Mouse (Mus musculus): ENCODE data around the gene Trex1.

Trex1 gene

GRCm38 (mm10) chr9:109052490-109053260 lies 6.9 kb downstream of the Trex1 start:
- no peak for DNase-seq (ENCODE audit: extremely low spot score, low read depth, low spot score)

- no peak for DNase-seq (ENCODE audit: extremely low spot score, low read depth, low spot score)
Measured at GRCm38 (mm10) chr9:109051651-109052489, 7.7 kb downstream of the Trex1 start.

GRCm38 (mm10) chr9:109051011-109051501 lies 8.5 kb downstream of the Trex1 start:
- DNase-seq (ENCODE audit: extremely low spot score, low read depth, low spot score): no peak

GRCm38 (mm10) chr9:109050674-109050997 lies 8.9 kb downstream of the Trex1 start:
- DNase-seq (ENCODE audit: extremely low spot score, low read depth, low spot score): no peak

- DNase-seq (ENCODE audit: extremely low spot score, low read depth, low spot score): no peak
Measured at GRCm38 (mm10) chr9:109049996-109050673, 9.4 kb downstream of the Trex1 start.

GRCm38 (mm10) chr9:109049316-109049715 lies 10.2 kb downstream of the Trex1 start:
- DNase-seq (ENCODE audit: extremely low spot score, low read depth, low spot score): no peak

GRCm38 (mm10) chr9:109046306-109046705 lies 13.2 kb downstream of the Trex1 start:
- DNase-seq (ENCODE audit: extremely low spot score, low read depth, low spot score): no peak

GRCm38 (mm10) chr9:109041351-109041750 lies 18.2 kb downstream of the Trex1 start:
- no peak for DNase-seq (ENCODE audit: extremely low spot score, low read depth, low spot score)

GRCm38 (mm10) chr9:109040906-109041305 lies 18.6 kb downstream of the Trex1 start:
- DNase-seq (ENCODE audit: extremely low spot score, low read depth, low spot score): no peak

GRCm38 (mm10) chr9:109040216-109040615 lies 19.3 kb downstream of the Trex1 start:
- DNase-seq (ENCODE audit: extremely low spot score, low read depth, low spot score): no peak

GRCm38 (mm10) chr9:109039681-109040080 lies 19.9 kb downstream of the Trex1 start:
- DNase-seq (ENCODE audit: extremely low spot score, low read depth, low spot score): no peak

GRCm38 (mm10) chr9:109038901-109039364 lies 20.6 kb downstream of the Trex1 start:
- no peak for DNase-seq (ENCODE audit: extremely low spot score, low read depth, low spot score)

GRCm38 (mm10) chr9:109038086-109038895 lies 21.2 kb downstream of the Trex1 start, which contains the start of gene Shisa5:
Shisa5 (plus strand) TSS chr9:109038565.
- DNase-seq (ENCODE audit: extremely low spot score, low read depth, low spot score): no peak

- no peak for DNase-seq (ENCODE audit: extremely low spot score, low read depth, low spot score)
Measured at GRCm38 (mm10) chr9:109032435-109032834, 27.1 kb downstream of the Trex1 start.

- DNase-seq (ENCODE audit: extremely low spot score, low read depth, low spot score): no peak
Measured at GRCm38 (mm10) chr9:109031686-109032085, 27.8 kb downstream of the Trex1 start.

GRCm38 (mm10) chr9:109031001-109031400 lies 28.5 kb downstream of the Trex1 start:
- no peak for DNase-seq (ENCODE audit: extremely low spot score, low read depth, low spot score)

GRCm38 (mm10) chr9:109030312-109030711 lies 29.2 kb downstream of the Trex1 start:
- no peak for DNase-seq (ENCODE audit: extremely low spot score, low read depth, low spot score)

- DNase-seq (ENCODE audit: extremely low spot score, low read depth, low spot score): no peak
Measured at GRCm38 (mm10) chr9:109028919-109029318, 30.6 kb downstream of the Trex1 start.

GRCm38 (mm10) chr9:109028421-109028820 lies 31.1 kb downstream of the Trex1 start:
- DNase-seq (ENCODE audit: extremely low spot score, low read depth, low spot score): no peak

- no peak for DNase-seq (ENCODE audit: extremely low spot score, low read depth, low spot score)
Measured at GRCm38 (mm10) chr9:109027521-109027920, 32.0 kb downstream of the Trex1 start.

All from hindlimb bud, embryonic 11.5 days (tissue).